Mouse (Mus musculus) heart, postnatal 36 days (tissue): ENCODE data around the gene Iffo2. TPM values are rescaled to one million over a fixed set of nuclear protein-coding genes. Genes with fewer than 3 reads are reported as not detected.

Experiments used
- DNase-seq, 2 experiments: peaks; one replicate each; pipeline ENCODE4 v3.0.0; 2021 to 2022
- intact Hi-C: fragments of 180-260 bp; cut with DNase I; formaldehyde crosslinking; loops from one replicate; pipeline ENCODE4 v1.15.1; 2025
- total RNA-seq, 2 experiments: library from RNA; stranded (reverse); gene quantifications; 2 replicates each; pipeline ENCODE4 v1.2.3; 2021

Iffo2 gene
- total RNA-seq, 2 experiments from 2014 or later: 5.7 to 6.0 TPM

GRCm38 (mm10) chr4:139601519-139602356, 71.4 kb downstream of the Iffo2 start:
- DNase-seq: no peak
- intact Hi-C loops: no loop called here

- DNase-seq: peak; percentile 59 to 75
- intact Hi-C loops: no loop called here
Observed at GRCm38 (mm10) chr4:139602357-139603244, 72.3 kb downstream of the Iffo2 start, which contains the start of gene Gm21969. Gm21969 (plus strand) TSS chr4:139603186.

GRCm38 (mm10) chr4:139605216-139605615, 74.9 kb downstream of the Iffo2 start:
- intact Hi-C loops: no loop called here
- DNase-seq: no peak

GRCm38 (mm10) chr4:139606732-139607131, 76.4 kb downstream of the Iffo2 start:
- intact Hi-C loops: no loop called here
- no peak for DNase-seq

GRCm38 (mm10) chr4:139608975-139609374, 78.6 kb downstream of the Iffo2 start:
- intact Hi-C loops: no loop called here
- DNase-seq: no peak

GRCm38 (mm10) chr4:139610954-139611353, 80.6 kb downstream of the Iffo2 start:
- DNase-seq: no peak
- intact Hi-C loops: loop anchor here (1.0 to 2.0 kb wide), 2 partner anchors 36 to 141 kb away; no protein-coding TSS in a partner anchor

- intact Hi-C loops: loop anchor here (1.0 to 2.0 kb wide), 2 partner anchors 37 to 141 kb away; no protein-coding TSS in a partner anchor
Observed at GRCm38 (mm10) chr4:139611542-139611953, 81.2 kb downstream of the Iffo2 start.

GRCm38 (mm10) chr4:139614524-139615260, 84.3 kb downstream of the Iffo2 start:
- DNase-seq: no peak
- intact Hi-C loops: no loop called here

More at GRCm38 (mm10) chr4:139611542-139611953, 81.2 kb downstream of the Iffo2 start:
- DNase-seq: peak; percentile 89 to 90

- peak; percentile 36 to 53 for DNase-seq
- intact Hi-C loops: no loop called here
Observed at GRCm38 (mm10) chr4:139616276-139617000, 86.1 kb downstream of the Iffo2 start.

GRCm38 (mm10) chr4:139617001-139617364, 86.6 kb downstream of the Iffo2 start:
- intact Hi-C loops: no loop called here

GRCm38 (mm10) chr4:139619765-139620164, 89.4 kb downstream of the Iffo2 start:
- intact Hi-C loops: no loop called here
- DNase-seq: no peak

More at GRCm38 (mm10) chr4:139617001-139617364, 86.6 kb downstream of the Iffo2 start:
- no peak for DNase-seq

GRCm38 (mm10) chr4:139622373-139623282, 92.3 kb downstream of the Iffo2 start, which contains the start of gene Aldh4a1:
Aldh4a1 (plus strand) TSS chr4:139622866.
- peak; percentile 82 to 89 for DNase-seq
- intact Hi-C loops: loop anchor here (2.0 kb wide), 1 partner anchor 48 kb away; no protein-coding TSS in a partner anchor

- intact Hi-C loops: loop anchor here (2.0 kb wide), 1 partner anchor 49 kb away; no protein-coding TSS in a partner anchor
- no peak for DNase-seq
Observed at GRCm38 (mm10) chr4:139623434-139624115, 93.2 kb downstream of the Iffo2 start.

- DNase-seq: no peak
- intact Hi-C loops: no loop called here
Observed at GRCm38 (mm10) chr4:139624116-139624489, 93.8 kb downstream of the Iffo2 start.

GRCm38 (mm10) chr4:139624706-139625105, 94.4 kb downstream of the Iffo2 start:
- no peak for DNase-seq
- intact Hi-C loops: no loop called here

GRCm38 (mm10) chr4:139627361-139627760, 97.0 kb downstream of the Iffo2 start:
- no peak for DNase-seq
- intact Hi-C loops: no loop called here

GRCm38 (mm10) chr4:139630171-139630570, 99.8 kb downstream of the Iffo2 start:
- intact Hi-C loops: no loop called here
- DNase-seq: no peak

GRCm38 (mm10) chr4:139631141-139631540, 100.8 kb downstream of the Iffo2 start:
- intact Hi-C loops: no loop called here
- DNase-seq: no peak
